Mouse (Mus musculus) neural tube, embryonic 11.5 days (tissue): ENCODE results near the gene Rad50. TPM values are rescaled to one million over a fixed set of nuclear protein-coding genes. Genes with fewer than 3 reads are reported as not detected.
A peak's percentile ranks its signal among the peaks of the same experiment; 100 is the strongest.

Source experiments
- ATAC-seq: fragments of 200-750 bp; cut with Nextera tagmentation; 2 replicates; pipeline ENCODE4 v1.8.0; 2017; ENCODE audit warnings: moderate number of reproducible peaks, mild to moderate bottlenecking, moderate TSS enrichment, moderate library complexity; ENCODE audit not compliant: insufficient read depth, low FRiP score, low TSS enrichment
- DNase-seq: peaks from one replicate; pipeline ENCODE4 v3.0.0-alpha.2; 2015; ENCODE audit warnings: low spot score
- H3K27ac ChIP-seq: fragments of 300-500 bp; sonication (generic); 2 replicates; pipeline ENCODE4 v1.5.1; 2014; ENCODE audit warnings: low read depth, mild to moderate bottlenecking, low read length
- H3K27me3 ChIP-seq: fragments of 300-500 bp; sonication (generic); 2 replicates; pipeline ENCODE4 v1.6.1; 2014; ENCODE audit warnings: mild to moderate bottlenecking, low read length, mixed read lengths; ENCODE audit not compliant: control insufficient read depth, insufficient read depth
- H3K36me3 ChIP-seq: fragments of 300-500 bp; sonication (generic); 2 replicates; pipeline ENCODE4 v1.6.1; 2014; ENCODE audit warnings: mild to moderate bottlenecking, low read length, moderate library complexity, mixed read lengths; ENCODE audit not compliant: control insufficient read depth, insufficient read depth
- H3K4me1 ChIP-seq: fragments of 300-500 bp; sonication (generic); 2 replicates; pipeline ENCODE4 v1.6.1; 2014; ENCODE audit warnings: low read length, mixed read lengths; ENCODE audit not compliant: control insufficient read depth, insufficient read depth
- H3K4me2 ChIP-seq: fragments of 300-500 bp; sonication (generic); 2 replicates; pipeline ENCODE4 v1.6.1; 2014; ENCODE audit warnings: low read depth, mild to moderate bottlenecking, moderate library complexity
- H3K4me3 ChIP-seq: fragments of 300-500 bp; sonication (generic); 2 replicates; pipeline ENCODE4 v1.5.1; 2014; ENCODE audit warnings: low read depth, low read length
- H3K9ac ChIP-seq: fragments of 300-500 bp; sonication (generic); 2 replicates; pipeline ENCODE4 v1.6.1; 2014; ENCODE audit warnings: mild to moderate bottlenecking, low read length
- H3K9me3 ChIP-seq: fragments of 300-500 bp; sonication (generic); 2 replicates; pipeline ENCODE4 v1.6.1; 2016; ENCODE audit warnings: low read length; ENCODE audit not compliant: control insufficient read depth
- WGBS: fragments of 180-500 bp; shearing (Covaris S2); extraction: QIAGEN DNeasy Blood & Tissue Kit; methylation state at CpG from one replicate; pipeline ENCODE4 v1.1.7; 2014; 5-methylcytosine and 5-hydroxymethylcytosine counted together
- polyA plus RNA-seq: library from polyadenylated mRNA; unstranded; fragments of >200 nt; fragmentation: Nextera tagmentation; extraction: Ambion mirVana; gene quantifications from 2 replicates; pipeline ENCODE4 v1.2.1, GENCODE M21; 2014

The Rad50 gene
- polyA plus RNA-seq, 1 experiment from 2014 or later, result 17.3 TPM

DNA sequence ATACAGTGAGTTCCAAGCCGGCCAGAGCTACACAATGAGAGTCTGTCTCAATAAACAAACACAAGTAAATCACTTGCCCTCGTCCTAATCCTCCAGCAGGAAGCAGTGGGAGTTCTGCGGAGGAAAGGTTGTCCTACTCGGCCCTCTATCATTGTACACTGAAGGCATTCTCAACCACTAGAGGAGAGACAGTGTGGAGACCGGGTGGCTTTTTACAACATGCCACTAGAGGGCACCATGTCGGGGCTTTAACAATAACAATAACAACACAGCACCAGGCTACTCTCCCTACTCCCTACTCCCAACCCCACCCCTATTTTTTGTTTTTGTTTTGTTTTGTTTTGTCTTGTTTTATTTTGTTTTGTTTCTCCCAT is 30.4 kb upstream of the Rad50 start:
- ATAC-seq, result no peak
- Histone ChIP-seq H3K9me3 (no peaks in the 10 kb centered on the region), H3K27ac (no peak overlapping the region), H3K4me3 (no peak overlapping the region), H3K27me3 (no peaks in the 10 kb centered on the region), H3K9ac (no peak overlapping the region), H3K36me3 (no peaks in the 10 kb centered on the region), H3K4me2 (no peak overlapping the region), H3K4me1 (no peaks in the 10 kb centered on the region)
- 43% methylated on average over 6 of the region's 6 CpGs for WGBS
- DNase-seq, result peak; percentile 23

DNA sequence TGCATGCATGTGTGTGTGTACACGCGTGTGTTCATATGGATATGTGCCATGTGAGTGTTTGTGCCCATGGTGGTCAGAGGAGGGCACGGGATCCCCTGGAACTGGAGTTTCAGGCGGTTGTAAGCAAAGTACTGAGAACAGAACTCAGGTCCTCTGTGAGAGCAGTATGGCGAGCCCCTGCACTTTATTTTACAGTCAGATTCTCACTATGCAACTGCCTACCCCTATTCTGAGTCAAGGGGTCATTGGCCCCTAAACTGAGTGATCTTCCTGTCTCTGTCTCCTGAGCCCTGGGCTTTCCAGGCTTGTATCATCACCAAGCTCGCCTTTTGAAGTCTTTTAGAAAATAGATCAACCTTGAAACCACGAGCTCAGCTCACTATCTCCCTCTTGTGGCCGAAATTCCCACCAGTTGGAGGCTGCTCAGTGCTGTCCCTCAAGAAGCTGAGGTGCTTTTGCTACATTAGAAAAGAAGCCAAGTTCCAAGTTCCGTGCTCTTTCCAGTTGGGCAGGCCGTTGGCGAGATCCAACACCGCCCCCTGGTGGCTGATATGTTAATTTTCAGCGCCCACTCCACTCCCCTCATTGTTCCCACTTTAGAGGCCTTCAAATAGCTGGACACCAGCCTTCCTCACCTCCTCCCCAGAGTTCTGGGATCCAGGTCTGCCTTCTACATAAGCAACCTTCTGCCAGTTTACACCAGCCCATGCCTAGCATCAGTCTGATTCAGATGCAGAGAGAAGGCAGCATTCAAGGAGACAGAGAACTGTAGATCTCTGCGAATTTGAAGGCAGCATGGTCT is 29.9 kb upstream of the Rad50 start:
- no peak for ATAC-seq
- Histone ChIP-seq H3K4me3 (no peak overlapping the region), H3K27ac (no peak overlapping the region), H3K9ac (no peak overlapping the region), H3K4me1 (no peaks in the 10 kb centered on the region), H3K36me3 (no peaks in the 10 kb centered on the region), H3K4me2 (no peak overlapping the region), H3K9me3 (no peaks in the 10 kb centered on the region), H3K27me3 (no peaks in the 10 kb centered on the region)
- peak; percentile 76 for DNase-seq
- 49% methylated on average over 14 of the region's 14 CpGs for WGBS

DNA sequence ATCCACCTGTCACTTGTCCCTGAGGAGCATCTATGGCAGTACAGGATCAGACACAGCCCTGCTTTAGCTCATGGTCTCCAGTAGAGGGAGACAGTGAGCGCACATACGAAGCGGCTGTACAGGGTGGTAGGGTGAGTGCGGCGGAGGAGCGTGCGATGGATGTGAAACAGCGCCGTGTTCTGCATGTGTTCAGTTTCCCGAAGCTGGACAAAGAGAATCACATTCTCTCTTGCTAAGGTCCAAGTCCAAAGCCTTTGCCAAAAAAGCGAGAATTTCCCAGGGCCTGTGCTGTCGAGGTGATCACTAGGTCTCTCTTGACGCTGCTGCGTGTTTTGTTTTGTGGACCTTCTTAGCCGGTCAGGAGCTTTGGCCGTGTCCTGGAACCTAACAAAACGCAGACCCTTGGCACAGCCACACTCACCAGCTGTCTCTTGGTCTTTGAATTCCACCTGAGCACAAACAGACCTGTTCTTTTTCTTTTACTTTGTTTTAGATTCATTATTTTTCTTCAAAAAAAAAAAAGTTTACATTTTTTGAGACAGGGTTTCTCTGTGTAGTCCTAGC is 28.6 kb upstream of the Rad50 start:
- Histone ChIP-seq H3K4me3 (no peak overlapping the region), H3K27me3 (no peaks in the 10 kb centered on the region), H3K4me1 (no peaks in the 10 kb centered on the region), H3K9ac (no peak overlapping the region; the same call in 1 of the 2 replicates), H3K27ac (no peak overlapping the region), H3K4me2 (peak overlapping the region; percentile 32; the same call in 1 of the 2 replicates), H3K36me3 (no peaks in the 10 kb centered on the region), H3K9me3 (no peaks in the 10 kb centered on the region)
- WGBS, result 23% methylated on average over 17 of the region's 17 CpGs
- peak; percentile 75 for DNase-seq
- peak; percentile 76 for ATAC-seq

DNA sequence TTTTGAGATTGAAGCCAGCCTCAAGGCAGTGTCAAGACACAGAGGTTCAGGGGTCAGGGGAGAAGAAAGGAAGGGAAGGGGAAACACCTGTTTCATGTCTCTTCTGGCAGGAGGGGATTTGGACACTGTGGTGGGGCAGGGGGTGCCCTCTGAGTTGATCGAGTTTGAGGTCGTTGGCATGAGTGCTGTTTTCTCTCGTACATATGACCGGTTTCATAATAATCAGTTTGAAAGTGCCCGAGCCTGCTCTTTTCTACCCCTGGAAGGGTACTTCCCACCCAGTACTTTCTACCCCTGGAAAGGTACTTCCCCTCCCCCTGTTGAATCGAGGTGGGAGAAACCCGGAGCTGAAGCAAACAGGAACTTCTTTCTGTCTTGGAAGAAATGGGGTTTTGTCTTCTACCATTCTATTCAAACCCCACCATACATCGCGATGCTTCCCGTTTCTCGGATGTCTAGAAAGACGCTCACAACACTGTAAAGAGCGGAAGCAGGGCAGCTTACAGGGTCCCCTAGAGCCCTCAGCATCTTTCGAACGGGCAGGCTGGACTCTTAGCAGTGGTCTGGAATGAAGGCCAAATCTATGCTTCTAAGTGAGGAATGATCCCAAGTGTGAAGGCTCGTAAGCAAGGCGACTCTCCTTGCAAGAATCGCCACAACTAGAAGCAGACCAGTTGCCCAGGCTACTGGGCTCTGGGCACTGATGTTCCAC is 28.0 kb upstream of the Rad50 start:
- no peak for DNase-seq
- Histone ChIP-seq H3K9me3 (no peaks in the 10 kb centered on the region), H3K4me2 (no peak overlapping the region)

DNA sequence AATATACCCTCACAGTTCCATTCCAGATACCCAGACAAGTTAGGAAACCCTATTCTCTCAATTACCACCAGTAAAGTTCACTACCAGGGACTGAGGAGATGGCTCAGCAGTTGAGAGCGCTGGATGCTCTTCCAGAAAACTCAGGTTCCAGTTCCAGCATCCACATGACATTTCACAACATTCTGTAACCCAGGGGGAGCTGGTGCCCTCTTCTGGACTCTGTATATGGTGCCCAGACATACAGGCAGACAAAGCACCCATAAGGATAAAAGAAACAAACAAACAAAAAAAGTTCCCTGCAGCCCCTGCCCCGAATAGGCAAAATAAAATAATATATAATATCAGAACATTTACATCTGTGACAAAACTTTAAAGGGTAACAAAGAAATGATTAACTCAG is 27.3 kb upstream of the Rad50 start:
- no peaks in the 10 kb centered on the region for H3K36me3 ChIP-seq
- no peak overlapping the region for H3K4me3 ChIP-seq
- H3K9ac ChIP-seq, result no peak overlapping the region
- no peak overlapping the region for H3K4me2 ChIP-seq
- no peaks in the 10 kb centered on the region for H3K27me3 ChIP-seq
- WGBS, result 84% methylated on average over 2 of the region's 2 CpGs
- no peaks in the 10 kb centered on the region for H3K9me3 ChIP-seq
- H3K4me1 ChIP-seq, result no peaks in the 10 kb centered on the region
- no peak for ATAC-seq
- DNase-seq, result no peak
- no peak overlapping the region for H3K27ac ChIP-seq

More for the DNA sequence above, 28.0 kb upstream of the Rad50 start:
- Histone ChIP-seq H3K4me3 (no peak overlapping the region), H3K36me3 (no peaks in the 10 kb centered on the region), H3K27ac (no peak overlapping the region), H3K9ac (no peak overlapping the region), H3K4me1 (no peaks in the 10 kb centered on the region), H3K27me3 (no peaks in the 10 kb centered on the region)
- 71% methylated on average over 18 of the region's 18 CpGs for WGBS
- ATAC-seq, result no peak

DNA sequence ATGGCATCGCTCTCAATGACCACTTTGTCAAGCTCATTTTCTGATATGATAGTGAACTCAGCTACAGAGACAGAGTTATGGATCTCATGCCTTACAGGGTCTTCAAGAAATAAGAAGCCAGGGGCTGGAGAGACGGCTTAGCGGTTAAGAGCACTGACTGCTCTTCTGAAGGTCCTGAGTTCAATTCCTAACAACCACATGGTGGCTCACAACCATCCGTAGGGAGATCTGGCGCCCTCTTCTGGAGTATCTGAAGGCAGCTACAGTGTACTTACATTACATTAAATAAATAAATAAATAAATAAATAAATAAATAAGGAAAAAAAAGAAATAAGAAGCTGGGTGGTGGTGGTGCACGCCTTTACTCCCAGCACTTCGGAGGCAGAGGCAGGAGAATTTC is 26.7 kb upstream of the Rad50 start:
- Histone ChIP-seq H3K4me2 (no peak overlapping the region), H3K27me3 (no peaks in the 10 kb centered on the region), H3K4me3 (no peak overlapping the region), H3K9me3 (no peaks in the 10 kb centered on the region), H3K9ac (no peak overlapping the region), H3K4me1 (no peaks in the 10 kb centered on the region), H3K27ac (no peak overlapping the region), H3K36me3 (no peaks in the 10 kb centered on the region)
- ATAC-seq (no peak), DNase-seq (no peak)
- WGBS, result 88% methylated on average over 7 of the region's 7 CpGs

DNA sequence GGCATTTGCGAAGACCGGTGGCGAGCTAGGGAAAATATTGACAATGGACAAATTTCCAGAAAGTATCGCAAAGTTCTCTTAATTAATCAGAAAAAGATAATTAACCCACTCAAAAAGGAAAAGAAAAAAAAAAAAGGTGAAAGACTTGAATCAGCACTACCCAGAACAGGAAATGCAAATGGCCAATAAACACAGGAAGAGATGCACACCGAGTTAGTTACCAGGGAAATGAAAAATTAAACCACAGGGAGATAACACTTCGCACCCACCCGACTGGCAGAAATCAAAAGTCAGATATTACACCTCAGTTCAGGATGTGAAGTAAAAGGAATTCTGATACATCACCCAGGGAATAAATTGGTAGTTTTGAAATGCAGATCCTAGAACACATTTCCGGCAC is 25.1 kb upstream of the Rad50 start:
- 94% methylated on average over 8 of the region's 8 CpGs for WGBS

DNA sequence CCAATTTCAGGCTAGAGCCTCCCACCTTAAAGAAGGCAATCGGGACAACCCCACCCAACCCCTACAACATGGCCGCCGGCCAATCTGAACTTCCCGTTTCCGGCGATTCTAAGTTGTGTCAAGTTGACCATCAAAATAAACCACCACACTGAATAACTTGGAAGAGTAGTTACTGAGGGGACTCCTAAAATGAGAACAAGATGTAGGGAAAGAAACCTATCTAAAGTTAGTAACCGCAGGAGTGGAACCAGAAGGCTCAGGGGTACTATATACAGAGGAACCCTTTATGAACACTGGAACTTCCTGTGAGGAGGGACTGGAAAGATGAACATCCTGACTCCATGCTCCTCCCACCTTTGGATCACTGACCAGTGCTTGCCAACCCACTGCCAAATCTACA is 24.3 kb upstream of the Rad50 start:
- H3K36me3 ChIP-seq, result no peaks in the 10 kb centered on the region
- H3K27ac ChIP-seq, result no peak overlapping the region
- no peak overlapping the region for H3K4me3 ChIP-seq
- no peaks in the 10 kb centered on the region for H3K27me3 ChIP-seq
- H3K9ac ChIP-seq, result no peak overlapping the region
- no peak for ATAC-seq
- WGBS, result 94% methylated on average over 7 of the region's 7 CpGs
- no peaks in the 10 kb centered on the region for H3K4me1 ChIP-seq
- no peaks in the 10 kb centered on the region for H3K9me3 ChIP-seq
- DNase-seq, result no peak
- no peak overlapping the region for H3K4me2 ChIP-seq

More for the DNA sequence above, 25.1 kb upstream of the Rad50 start:
- Histone ChIP-seq H3K4me3 (no peak overlapping the region), H3K27ac (no peak overlapping the region), H3K36me3 (no peaks in the 10 kb centered on the region), H3K4me1 (no peaks in the 10 kb centered on the region), H3K9me3 (no peaks in the 10 kb centered on the region), H3K27me3 (no peaks in the 10 kb centered on the region), H3K4me2 (no peak overlapping the region), H3K9ac (no peak overlapping the region)
- no peak for DNase-seq
- no peak for ATAC-seq
